Mouse (Mus musculus) gastrocnemius, postnatal 14 days (tissue): ENCODE data around the gene Casp6. TPM values are rescaled to one million over a fixed set of nuclear protein-coding genes. Genes with fewer than 3 reads are reported as not detected.

Experiments used
- total RNA-seq, 2 experiments: library from RNA; stranded (reverse); gene quantifications; 2 replicates each; pipeline ENCODE4 v1.2.3; 2021

The Casp6 gene
- total RNA-seq, 2 experiments from 2014 or later, result 5.2 to 5.7 TPM

Other genes starting within 250 kb of the Casp6 start
- 10 to 100 TPM; 21.0 to 24.7 TPM for gene Egf, start 146.1 kb upstream of the Casp6 start, total RNA-seq
- gene Lrit3, start 97.4 kb upstream of the Casp6 start, total RNA-seq, result not detected
- gene Rrh, start 78.8 kb upstream of the Casp6 start, total RNA-seq, result not detected
- gene Gar1, start 70.0 kb upstream of the Casp6 start, total RNA-seq, result 10 to 100 TPM; 16.0 to 26.7 TPM
- gene Cfi, start 65.5 kb upstream of the Casp6 start, total RNA-seq, result not detected
- 10 to 100 TPM; 28.2 to 39.8 TPM for gene Pla2g12a, start 22.8 kb upstream of the Casp6 start, total RNA-seq
- gene Mcub, start 68.8 kb downstream of the Casp6 start, total RNA-seq, result 1 to 10 TPM in 1 of 2 experiments, under 1 TPM in 1; 0.98 to 1.4 TPM
- 10 to 100 TPM; 20.8 to 21.8 TPM for gene Sec24b, start 160.1 kb downstream of the Casp6 start, total RNA-seq
- gene Col25a1, start 230.1 kb downstream of the Casp6 start, total RNA-seq, result under 1 TPM; 0.53 to 0.91 TPM